Mouse (Mus musculus) brain, embryonic 14.5 days (tissue): ENCODE data around the gene Mcf2l. TPM values are rescaled to one million over a fixed set of nuclear protein-coding genes. Genes with fewer than 3 reads are reported as not detected.

ENCODE experiments used
- DNase-seq: peaks from one replicate; pipeline ENCODE4 v3.0.0-alpha.2; 2011; ENCODE audit warnings: low read depth
- CTCF ChIP-seq: fragments of 200-500 bp; IDR thresholded peaks from 2 replicates; pipeline ENCODE4 v1.5.1; 2012; ENCODE audit warnings: inconsistent platforms, mild to moderate bottlenecking, moderate library complexity, borderline replicate concordance; ENCODE audit not compliant: insufficient read depth, insufficient read length; ENCODE audit errors: extremely low read depth
- POLR2A ChIP-seq: fragments of 200-500 bp; IDR thresholded peaks from 2 replicates; pipeline ENCODE4 v1.6.1; 2012; ENCODE audit warnings: mild to moderate bottlenecking, inconsistent platforms, borderline replicate concordance; ENCODE audit not compliant: poor library complexity, insufficient read depth, insufficient read length, severe bottlenecking; ENCODE audit errors: extremely low read depth
- polyA plus RNA-seq: library from polyadenylated mRNA; depleted of rRNA; stranded (reverse); fragments of >200 nt; gene quantifications from 2 replicates; pipeline ENCODE4 v1.2.3, GENCODE M21; 2012; rRNA removed

Mcf2l gene
- 114 and 189 TPM in 2 replicates for polyA plus RNA-seq

DNA sequence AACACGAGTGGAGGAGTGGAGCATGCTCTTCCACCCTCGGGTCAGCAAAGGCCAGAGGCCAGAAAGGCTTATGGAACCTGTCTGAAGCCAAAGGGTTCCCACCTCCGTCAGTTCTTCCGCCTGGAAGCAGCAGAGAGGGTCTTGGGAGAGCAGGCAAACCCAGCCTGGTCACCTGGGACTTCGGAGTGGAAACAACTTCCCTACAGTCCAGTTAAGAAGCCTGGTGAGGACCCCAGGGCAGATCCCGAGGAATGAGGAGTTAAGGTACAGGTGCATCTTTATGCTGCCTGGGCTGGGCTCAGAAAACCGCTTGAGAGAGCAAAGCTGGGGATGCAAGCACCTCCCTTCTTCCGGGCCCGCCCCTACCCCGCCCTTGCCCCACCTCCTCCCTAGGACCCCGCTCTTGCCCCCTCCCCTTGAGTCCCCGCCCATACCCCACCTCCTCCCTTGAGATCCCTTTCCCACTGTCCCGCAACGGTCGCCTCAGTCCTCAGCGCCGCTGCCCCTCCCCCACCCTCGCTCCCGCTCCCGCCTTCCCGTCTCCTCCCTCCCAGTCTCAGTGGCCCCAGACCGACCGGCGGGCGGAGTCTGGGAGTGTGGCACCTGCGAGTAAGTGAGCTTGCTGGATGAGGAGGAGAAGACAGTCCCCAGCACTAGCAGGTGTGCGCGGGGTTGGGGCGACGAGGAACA is at the start of gene Mcf2l:
Mcf2l (plus strand) TSS at position 450 of the 690 bp plus-strand sequence.
- TF ChIP-seq CTCF (no peak), POLR2A (0 out of 2 replicates have a peak, but pooled peaks have one; percentile 20)
- DNase-seq = peak; percentile 96

DNA sequence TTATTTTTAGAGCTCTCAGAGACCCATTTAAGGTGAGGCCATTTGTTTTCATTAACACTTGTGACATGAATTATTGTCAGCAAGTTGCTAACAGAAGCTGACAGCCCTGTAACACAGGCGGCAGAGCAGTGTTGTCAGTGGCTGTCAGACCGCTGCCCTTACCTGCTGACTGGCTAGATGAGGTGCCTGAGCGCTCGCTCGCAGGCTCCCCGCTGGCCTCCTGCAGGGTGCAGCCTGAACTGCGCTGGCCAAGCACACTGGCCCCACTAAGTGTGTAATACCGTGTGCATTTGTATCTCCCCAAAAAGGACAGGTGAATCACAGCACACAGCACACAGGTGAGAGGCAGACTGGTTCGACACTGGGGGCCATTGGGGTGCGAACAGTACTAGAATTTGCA is 49.0 kb upstream of the Mcf2l start:
- no peak for DNase-seq
- TF ChIP-seq POLR2A (no peak), CTCF (no peak)

DNA sequence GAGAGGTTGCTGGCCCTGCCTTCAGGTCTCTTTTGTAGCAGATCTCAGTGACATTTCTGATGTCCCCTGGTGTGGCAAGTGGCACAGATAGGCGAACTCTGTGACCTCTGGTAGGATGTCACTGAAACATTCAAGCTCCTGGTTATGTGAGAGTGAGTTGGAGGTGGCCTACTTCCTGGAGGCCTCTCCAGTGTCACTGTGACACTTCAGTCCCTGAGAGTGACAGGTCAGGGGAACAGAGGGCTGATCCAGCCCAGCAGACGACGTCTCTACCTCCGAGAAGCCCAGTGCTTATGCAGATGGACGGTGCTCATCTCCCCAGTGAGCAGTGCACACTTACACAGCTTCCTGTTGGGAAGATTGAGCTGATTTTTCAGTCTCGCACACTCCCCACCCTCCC is 48.4 kb upstream of the Mcf2l start:
- DNase-seq = no peak
- TF ChIP-seq CTCF (no peak), POLR2A (no peak)

DNA sequence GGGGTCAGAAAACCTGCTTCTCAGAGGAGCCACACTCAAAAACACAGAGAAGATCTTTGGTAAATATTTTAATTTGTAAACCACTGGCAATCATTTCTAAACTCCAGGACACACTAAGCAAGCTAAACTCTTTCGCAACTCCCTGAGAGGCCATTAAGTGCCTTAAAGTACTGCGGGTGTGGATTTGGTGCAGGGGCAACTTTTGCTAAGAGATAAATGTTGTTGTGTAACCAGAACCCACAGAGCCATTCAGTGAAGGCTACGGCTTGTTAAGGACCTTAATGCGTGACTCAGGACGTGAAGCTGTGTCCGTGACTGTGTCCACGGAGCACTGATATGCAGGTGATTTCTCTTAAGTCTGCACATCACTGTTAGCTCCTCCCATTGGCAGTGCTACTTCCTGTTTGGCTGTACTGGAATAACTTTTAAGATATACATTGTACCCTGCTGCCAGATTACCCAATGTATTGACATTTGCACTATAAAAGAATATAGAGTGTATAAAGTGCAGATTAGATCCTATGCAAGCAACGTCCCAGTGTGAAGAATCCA is 47.8 kb upstream of the Mcf2l start:
- no peak for TF ChIP-seq POLR2A
- TF ChIP-seq CTCF = no peak
- DNase-seq = no peak

DNA sequence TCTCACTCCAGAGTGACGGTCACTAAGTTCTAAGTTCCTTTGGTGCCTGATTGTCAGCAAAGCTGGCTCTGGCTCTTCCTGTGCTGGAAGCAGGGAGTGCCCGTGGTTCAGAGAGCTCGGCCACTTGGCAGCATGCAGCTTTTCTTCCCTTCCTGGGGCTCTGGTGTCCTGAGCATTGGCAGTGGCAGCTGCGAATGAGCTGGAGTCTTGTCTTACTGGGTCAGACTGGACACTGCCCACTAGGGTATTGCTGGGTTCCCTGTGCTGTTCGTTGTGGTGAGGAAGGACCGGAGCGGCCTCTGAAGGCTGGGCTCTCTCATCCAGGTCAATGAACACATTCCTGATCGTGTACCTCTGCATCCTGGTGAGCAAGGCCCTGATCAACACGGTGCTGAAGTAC is 46.5 kb upstream of the Mcf2l start:
- TF ChIP-seq POLR2A = no peak
- TF ChIP-seq CTCF = no peak
- DNase-seq = no peak

DNA sequence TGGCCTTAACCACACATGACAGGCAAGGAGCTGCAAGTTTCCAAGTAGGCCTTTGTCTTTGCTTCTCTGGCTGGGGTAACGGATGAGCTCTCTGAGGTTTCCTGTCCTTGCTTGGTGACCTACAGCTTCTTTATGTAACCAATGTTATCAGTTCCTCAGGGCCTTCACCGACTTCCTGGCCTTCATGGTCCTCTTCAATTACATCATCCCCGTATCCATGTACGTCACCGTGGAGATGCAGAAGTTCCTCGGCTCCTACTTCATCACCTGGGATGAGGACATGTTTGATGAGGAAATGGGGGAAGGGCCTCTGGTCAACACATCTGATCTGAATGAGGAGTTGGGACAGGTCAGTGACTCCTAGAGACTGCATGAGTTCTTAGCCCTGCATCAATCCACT is 45.3 kb upstream of the Mcf2l start:
- TF ChIP-seq POLR2A (no peak), CTCF (no peak)

DNA sequence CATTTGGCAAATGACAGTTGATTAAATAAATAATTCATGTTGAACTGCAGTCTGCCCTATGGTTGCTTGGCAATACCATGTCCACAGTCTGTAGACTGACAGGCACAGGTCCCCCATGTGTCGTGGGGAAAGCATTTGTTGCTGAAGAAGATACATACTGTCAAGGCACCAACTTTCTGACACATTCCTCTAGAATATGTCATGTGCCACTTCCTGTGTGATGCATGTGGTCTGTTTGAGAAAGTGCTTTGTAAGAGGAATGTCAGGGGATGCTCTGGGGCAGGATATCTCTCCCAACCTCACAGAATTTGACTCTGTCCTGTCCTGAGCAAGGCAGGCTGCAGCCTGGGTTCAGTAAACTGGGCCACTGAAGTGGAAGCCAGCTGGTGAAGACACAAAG is 44.2 kb upstream of the Mcf2l start:
- DNase-seq = no peak

More for the DNA sequence above, 45.3 kb upstream of the Mcf2l start:
- no peak for DNase-seq

DNA sequence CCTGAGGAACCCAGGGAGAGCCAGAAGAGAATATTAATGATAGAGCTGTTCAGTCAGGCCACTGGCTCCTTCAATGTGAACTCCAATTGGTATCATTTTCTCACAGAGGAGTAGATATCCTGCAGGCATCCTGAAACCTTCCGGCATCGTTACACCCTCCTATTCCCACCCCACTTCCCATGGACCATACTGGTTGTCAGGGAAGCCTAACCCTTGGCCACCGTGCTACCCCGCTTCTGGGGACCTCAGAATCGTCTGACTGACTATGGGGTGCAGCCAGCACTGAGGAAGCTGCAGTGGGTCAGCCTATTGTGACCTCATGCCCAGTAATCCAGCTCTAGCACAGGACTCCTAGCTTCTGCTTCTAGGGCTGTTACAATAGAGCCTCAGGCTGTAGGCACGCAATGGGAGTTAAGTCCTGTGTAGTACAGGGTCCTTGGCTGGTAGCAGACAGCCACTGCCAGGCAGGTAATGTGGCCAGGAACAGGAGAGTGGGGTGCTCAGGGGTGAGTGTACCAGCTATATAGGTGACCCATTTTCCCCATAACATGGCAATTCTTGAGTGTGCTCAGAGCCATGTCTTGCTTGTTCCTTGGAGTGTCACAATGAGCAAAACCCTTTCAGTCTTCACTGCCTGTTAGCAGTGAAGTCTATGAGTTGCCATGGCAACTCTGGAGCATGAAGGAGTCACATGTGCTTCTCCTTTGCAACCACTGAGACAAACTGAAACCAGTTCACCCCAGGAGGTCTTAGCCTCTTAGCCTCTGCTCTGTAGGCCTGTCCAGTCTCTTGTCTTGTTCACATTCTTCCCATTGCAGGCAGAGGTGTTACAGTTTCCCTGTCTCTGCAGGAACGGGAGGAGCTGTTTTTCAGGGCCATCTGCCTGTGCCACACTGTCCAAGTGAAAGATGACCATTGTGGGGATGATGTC is 41.7 kb upstream of the Mcf2l start:
- DNase-seq = peak; percentile 84

More for the DNA sequence above, 44.2 kb upstream of the Mcf2l start:
- TF ChIP-seq POLR2A (no peak), CTCF (no peak)

DNA sequence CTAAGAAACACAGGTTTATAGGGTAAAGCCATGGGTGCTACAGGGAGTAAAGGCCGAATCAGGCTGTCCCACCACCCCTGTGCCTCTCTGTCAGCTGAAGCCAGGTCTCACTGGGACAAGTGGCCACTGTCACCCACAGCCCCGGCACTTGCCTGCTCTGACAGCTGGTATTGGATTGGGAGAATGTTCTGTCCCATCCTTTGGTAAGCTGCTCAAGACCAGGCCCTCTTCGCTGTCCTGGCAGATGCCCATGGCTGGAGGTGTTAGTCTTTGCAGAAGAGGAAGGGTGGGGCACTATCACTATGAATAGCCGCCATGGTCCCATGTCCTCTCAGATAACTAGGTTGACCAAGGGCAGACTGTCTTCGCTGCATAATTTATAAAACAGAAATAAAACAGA is 40.0 kb upstream of the Mcf2l start:
- DNase-seq = no peak
- no peak for TF ChIP-seq POLR2A
- TF ChIP-seq CTCF = no peak

More for the DNA sequence above, 41.7 kb upstream of the Mcf2l start:
- TF ChIP-seq CTCF (no peak), POLR2A (no peak)

DNA sequence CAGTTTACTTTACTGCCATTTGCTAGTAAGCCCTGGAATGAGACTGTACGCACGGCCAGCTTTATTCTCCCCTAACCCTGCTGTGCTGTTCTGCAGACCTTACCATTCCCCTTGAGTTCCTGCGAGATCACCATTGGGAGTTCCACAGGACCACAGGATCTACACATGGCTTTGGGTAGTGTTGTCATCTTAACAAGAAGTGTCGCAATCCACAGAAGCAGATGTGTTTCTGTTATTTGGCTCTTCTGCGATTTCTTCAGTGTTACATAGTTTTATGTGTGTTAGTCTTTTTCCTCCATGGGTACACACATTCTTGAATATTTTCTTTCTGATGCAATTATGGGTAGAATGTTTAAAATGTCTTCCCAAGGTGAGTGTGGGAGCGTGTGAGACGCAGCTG is 32.8 kb upstream of the Mcf2l start:
- no peak for DNase-seq
- TF ChIP-seq POLR2A (no peak), CTCF (no peak)

DNA sequence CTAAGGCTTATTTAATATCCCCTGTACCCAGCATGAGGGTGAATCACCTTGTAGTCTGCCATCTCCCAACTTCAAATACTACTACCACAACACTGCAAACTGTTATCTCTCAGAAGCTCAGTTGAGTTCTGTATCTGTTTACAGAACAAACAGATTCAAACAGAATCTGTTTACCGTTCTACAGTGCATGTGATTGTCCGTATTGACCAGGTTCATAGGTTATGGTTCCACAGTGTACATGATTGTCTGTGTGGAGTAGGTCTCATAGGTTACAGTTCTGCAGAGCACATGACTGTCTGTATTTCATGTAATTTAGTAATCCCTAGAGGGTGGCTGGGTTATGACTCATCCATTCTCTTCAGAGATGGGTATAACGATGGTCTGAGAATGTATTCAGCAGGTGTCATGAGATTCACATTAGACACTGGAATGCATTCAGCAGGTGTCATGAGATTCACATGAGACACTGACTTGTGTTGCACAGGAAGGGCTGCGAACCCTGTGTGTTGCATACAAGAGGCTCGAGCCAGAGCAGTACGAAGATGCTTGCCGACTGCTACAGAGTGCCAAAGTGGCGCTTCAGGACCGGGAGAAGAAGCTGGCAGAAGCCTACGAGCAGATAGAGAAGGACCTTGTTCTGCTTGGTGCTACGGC is 31.1 kb upstream of the Mcf2l start:
- DNase-seq = no peak
- TF ChIP-seq POLR2A (no peak), CTCF (no peak)

DNA sequence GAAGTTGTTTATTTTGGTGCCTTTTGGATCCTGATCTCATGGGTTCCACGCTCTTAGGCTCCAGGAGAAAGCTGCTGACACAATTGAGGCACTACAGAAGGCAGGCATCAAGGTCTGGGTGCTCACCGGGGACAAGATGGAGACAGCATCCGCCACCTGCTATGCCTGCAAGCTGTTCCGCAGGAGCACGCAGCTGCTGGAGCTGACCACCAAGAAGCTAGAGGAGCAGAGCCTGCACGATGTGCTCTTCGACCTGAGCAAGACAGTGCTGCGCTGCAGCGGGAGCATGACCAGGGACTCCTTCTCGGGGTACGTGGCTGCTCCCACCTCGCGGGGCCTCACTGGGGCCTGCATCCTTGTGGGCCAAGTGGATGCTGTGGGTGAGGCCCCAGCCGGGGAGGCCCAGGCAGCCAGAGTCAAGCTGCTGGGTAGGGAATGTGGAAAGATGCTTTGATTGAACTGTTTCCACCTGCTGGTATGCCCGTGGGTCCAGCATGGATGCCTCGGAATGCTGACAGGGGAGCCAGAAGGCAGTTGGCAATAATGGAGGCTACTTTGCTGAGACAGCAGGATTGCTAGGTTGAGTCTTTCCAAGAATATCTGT is 29.2 kb upstream of the Mcf2l start:
- TF ChIP-seq CTCF (no peak), POLR2A (no peak)
- DNase-seq = no peak
